Mouse (Mus musculus) MEL (cell line): ENCODE data around the gene Clstn3. TPM values are rescaled to one million over a fixed set of nuclear protein-coding genes. Genes with fewer than 3 reads are reported as not detected.

Experiments used
- DNase-seq: peaks from one replicate; pipeline ENCODE4 v3.0.0; 2011; ENCODE audit warnings: low read depth, low spot score
- H3K27ac ChIP-seq: 2 replicates; pipeline ENCODE4 v1.5.1; 2012; ENCODE audit warnings: low read depth, mild to moderate bottlenecking, control low read depth, low read length, moderate library complexity; ENCODE audit not compliant: control insufficient read depth
- H3K27me3 ChIP-seq, 2 experiments: fragments of 150-350 bp in 1 of 2; sonication (generic) in 1 of 2; 2 replicates each; pipeline ENCODE4 v1.6.1; 2012; ENCODE audit warnings: low read length in 2 of 2, mild to moderate bottlenecking in 2 of 2, improper control_type of control experiment in 1 of 2, moderate library complexity in 1 of 2; ENCODE audit not compliant: insufficient read depth in 2 of 2, control insufficient read depth in 1 of 2
- H3K36me3 ChIP-seq, 2 experiments: 2 replicates each; pipeline ENCODE4 v1.6.1; 2012 to 2014; ENCODE audit warnings: low read length in 2 of 2, improper control_type of control experiment in 1 of 2, inconsistent platforms in 1 of 2, mild to moderate bottlenecking in 1 of 2; ENCODE audit not compliant: insufficient read depth in 2 of 2, control insufficient read depth in 1 of 2
- H3K4me1 ChIP-seq, 2 experiments: fragments of 150-350 bp in 1 of 2; sonication (generic) in 1 of 2; 2 replicates each; pipeline ENCODE4 v1.6.1; 2012; ENCODE audit warnings: low read length in 2 of 2, improper control_type of control experiment in 1 of 2, mild to moderate bottlenecking in 1 of 2; ENCODE audit not compliant: insufficient read depth in 2 of 2, control insufficient read depth in 1 of 2
- H3K4me3 ChIP-seq, 2 experiments: fragments of 150-350 bp in 1 of 2; sonication (generic) in 1 of 2; 2 replicates each; pipeline ENCODE4 v1.5.1; 2012; ENCODE audit warnings: low read depth in 2 of 2, low read length in 2 of 2, mild to moderate bottlenecking in 2 of 2, moderate library complexity in 2 of 2, control low read depth in 1 of 2, improper control_type of control experiment in 1 of 2; ENCODE audit not compliant: control insufficient read depth in 1 of 2, insufficient read depth in 1 of 2
- H3K79me2 ChIP-seq: 2 replicates; pipeline ENCODE4 v1.6.1; 2012; ENCODE audit warnings: mild to moderate bottlenecking, low read length, moderate library complexity; ENCODE audit not compliant: control insufficient read depth, poor library complexity, insufficient read depth
- H3K9ac ChIP-seq: 2 replicates; pipeline ENCODE4 v1.6.1; 2012; ENCODE audit warnings: low read depth, mild to moderate bottlenecking, control low read depth, low read length, moderate library complexity; ENCODE audit not compliant: control insufficient read depth, poor library complexity, severe bottlenecking
- H3K9me3 ChIP-seq: fragments of 150-350 bp; sonication (generic); replicated peaks from 2 replicates; pipeline ENCODE4 v1.6.1; 2012; ENCODE audit warnings: mild to moderate bottlenecking, low read length, improper control_type of control experiment, moderate library complexity; ENCODE audit not compliant: insufficient read depth
- CHD1 ChIP-seq: IDR thresholded peaks from 2 replicates; pipeline ENCODE4 v1.6.1; 2012; ENCODE audit warnings: low read depth, mild to moderate bottlenecking, inconsistent platforms, low read length, improper control_type of control experiment
- CHD2 ChIP-seq: IDR thresholded peaks from 2 replicates; pipeline ENCODE4 v1.6.1; 2011; ENCODE audit warnings: low read length, improper control_type of control experiment
- EP300 ChIP-seq, 2 experiments: IDR thresholded peaks; 2 replicates each; pipeline ENCODE4 v1.6.1; 2011; ENCODE audit warnings: improper control_type of control experiment in 2 of 2, low read length in 2 of 2, low read depth in 1 of 2, mild to moderate bottlenecking in 1 of 2
- ETS1 ChIP-seq: IDR thresholded peaks from 2 replicates; pipeline ENCODE4 v1.6.1; 2012; ENCODE audit warnings: low read depth, mild to moderate bottlenecking, inconsistent platforms, low read length, improper control_type of control experiment, moderate library complexity
- GABPA ChIP-seq: IDR thresholded peaks from 2 replicates; pipeline ENCODE4 v1.6.1; 2012; ENCODE audit warnings: low read depth, mild to moderate bottlenecking, inconsistent platforms, low read length, improper control_type of control experiment, moderate library complexity
- GATA1 ChIP-seq: IDR thresholded peaks from 2 replicates; pipeline ENCODE4 v1.6.1; 2011; ENCODE audit warnings: low read depth, low read length, improper control_type of control experiment
- HCFC1 ChIP-seq: IDR thresholded peaks from 2 replicates; pipeline ENCODE4 v1.6.1; 2012; ENCODE audit warnings: low read depth, mild to moderate bottlenecking, inconsistent platforms, low read length, improper control_type of control experiment, moderate library complexity
- MAFK ChIP-seq: IDR thresholded peaks from 2 replicates; pipeline ENCODE4 v1.6.1; 2011; ENCODE audit warnings: low read depth, mild to moderate bottlenecking, low read length, improper control_type of control experiment, borderline replicate concordance
- MAX ChIP-seq: IDR thresholded peaks from 2 replicates; pipeline ENCODE4 v1.6.1; 2011; ENCODE audit warnings: low read length, improper control_type of control experiment
- MXI1 ChIP-seq: IDR thresholded peaks from 2 replicates; pipeline ENCODE4 v1.6.1; 2011; ENCODE audit warnings: mild to moderate bottlenecking, low read depth, low read length, improper control_type of control experiment
- POLR2A ChIP-seq, 2 experiments: IDR thresholded peaks; 2 replicates each; pipeline ENCODE4 v1.6.1; 2011 to 2012; ENCODE audit warnings: low read length in 2 of 2, mild to moderate bottlenecking in 2 of 2, control low read depth in 1 of 2, improper control_type of control experiment in 1 of 2, low read depth in 1 of 2, moderate library complexity in 1 of 2; ENCODE audit not compliant: control insufficient read depth in 1 of 2, insufficient read depth in 1 of 2, poor library complexity in 1 of 2
- RAD21 ChIP-seq: IDR thresholded peaks from 2 replicates; pipeline ENCODE4 v1.6.1; 2011; ENCODE audit warnings: mild to moderate bottlenecking, low read depth, low read length, improper control_type of control experiment
- RCOR1 ChIP-seq: IDR thresholded peaks from 2 replicates; pipeline ENCODE4 v1.6.1; 2012; ENCODE audit warnings: low read depth, mild to moderate bottlenecking, inconsistent platforms, low read length, improper control_type of control experiment
- SMC3 ChIP-seq: IDR thresholded peaks from 2 replicates; pipeline ENCODE4 v1.6.1; 2011; ENCODE audit warnings: low read depth, low read length, improper control_type of control experiment
- TAL1 ChIP-seq: IDR thresholded peaks from 2 replicates; pipeline ENCODE4 v1.6.1; 2012; ENCODE audit warnings: mild to moderate bottlenecking, inconsistent platforms, low read length, moderate library complexity, mixed read lengths
- TBP ChIP-seq: IDR thresholded peaks from 2 replicates; pipeline ENCODE4 v1.8.0; 2011; ENCODE audit warnings: low read depth, low read length, improper control_type of control experiment
- UBTF ChIP-seq: IDR thresholded peaks from 2 replicates; pipeline ENCODE4 v1.6.1; 2012; ENCODE audit warnings: low read depth, mild to moderate bottlenecking, inconsistent platforms, low read length, improper control_type of control experiment, moderate library complexity, borderline replicate concordance; ENCODE audit not compliant: insufficient read depth
- USF1 ChIP-seq: IDR thresholded peaks from 2 replicates; pipeline ENCODE4 v1.6.1; 2014; ENCODE audit warnings: low read depth, mild to moderate bottlenecking, inconsistent platforms, low read length, improper control_type of control experiment, moderate library complexity
- USF2 ChIP-seq, 2 experiments: IDR thresholded peaks; 2 replicates each; pipeline ENCODE4 v1.6.1; 2011 to 2012; ENCODE audit warnings: improper control_type of control experiment in 2 of 2, low read length in 2 of 2, borderline replicate concordance in 1 of 2, inconsistent platforms in 1 of 2, low read depth in 1 of 2, mild to moderate bottlenecking in 1 of 2; ENCODE audit not compliant: insufficient read depth in 1 of 2
- ZC3H11A ChIP-seq: IDR thresholded peaks from 2 replicates; pipeline ENCODE4 v1.6.1; 2012; ENCODE audit warnings: low read depth, mild to moderate bottlenecking, inconsistent platforms, low read length, improper control_type of control experiment
- ZNF384 ChIP-seq: IDR thresholded peaks from 2 replicates; pipeline ENCODE4 v1.6.1; 2012; ENCODE audit warnings: low read depth, mild to moderate bottlenecking, inconsistent platforms, low read length, improper control_type of control experiment
- polyA plus RNA-seq, 2 experiments: library from polyadenylated mRNA; stranded (reverse) in 1 of 2; unstranded in 1 of 2; fragments of >175 nt in 1 of 2; fragments of >200 nt in 1 of 2; gene quantifications; 2 replicates each; pipeline versions ENCODE4 v1.2.1 to v1.2.4; 2012; ENCODE audit warnings: low replicate concordance in 2 of 2, low read depth in 1 of 2; ENCODE audit not compliant: insufficient read length in 2 of 2, insufficient read depth in 1 of 2, missing spikeins in 1 of 2
- total RNA-seq: library from RNA; depleted of rRNA; stranded (reverse); fragments of 300-350 nt; gene quantifications from 2 replicates; pipeline ENCODE4 v1.2.3, GENCODE M21; 2012

The Clstn3 gene
- total and polyA plus RNA-seq, 3 experiments, result 51.3 to 59.8 TPM; not detected in 1

DNA sequence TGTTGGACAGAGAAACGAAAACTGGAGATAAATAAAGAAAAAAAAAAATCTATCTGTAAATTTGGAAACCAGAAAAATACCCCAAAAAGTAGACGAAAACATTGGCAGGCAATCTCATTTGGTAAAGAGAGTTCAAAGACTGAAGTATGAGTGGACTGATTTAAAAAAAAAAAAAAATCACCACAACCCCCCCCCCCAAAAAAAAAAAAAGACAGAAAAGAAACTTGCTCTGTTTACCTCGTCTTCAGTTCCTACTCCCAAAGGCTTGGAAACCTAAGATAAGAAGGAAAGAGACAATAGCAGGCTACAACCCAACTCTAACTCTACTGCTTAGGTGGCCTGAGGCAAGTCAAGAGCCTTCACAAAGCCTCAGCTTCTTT, 50.8 kb downstream of the Clstn3 start:
- H3K9me3 ChIP-seq, result no peaks in the 10 kb centered on the region
- H3K27ac ChIP-seq, result peak overlapping the region; percentile 62
- TF ChIP-seq TBP (0 out of 2 replicates have a peak, but pooled peaks have one; percentile 29), CHD1 (no peak), UBTF (0 out of 2 replicates have a peak, but pooled peaks have one; percentile 8), MAFK (no peak), ETS1 (no peak), USF2 (IDR thresholded peaks at IDR 0.05; ENCODE audit: borderline replicate concordance in 1 of 2, insufficient read depth in 1 of 2, low read depth in 1 of 2, low read length in 2 of 2) (no peak), GATA1 (0 out of 2 replicates have a peak, but pooled peaks have one; percentile 15), MAX (no peak), ZNF384 (peak; percentile 90)
- no peak for DNase-seq
- peak overlapping the region; percentile 76 for H3K9ac ChIP-seq
- H3K27me3 ChIP-seq, result no peaks in the 10 kb centered on the region
- H3K79me2 ChIP-seq, result peaks cover 13% of the 10 kb centered on the region
- peaks cover 0 to 6% of the 10 kb centered on the region in 2 experiments; a peak in 3 of 4 replicates for H3K4me1 ChIP-seq
- peaks cover 13 to 16% of the 10 kb centered on the region in 2 experiments for H3K36me3 ChIP-seq
- H3K4me3 ChIP-seq, result peak overlapping the region; percentile 76 to 93

DNA sequence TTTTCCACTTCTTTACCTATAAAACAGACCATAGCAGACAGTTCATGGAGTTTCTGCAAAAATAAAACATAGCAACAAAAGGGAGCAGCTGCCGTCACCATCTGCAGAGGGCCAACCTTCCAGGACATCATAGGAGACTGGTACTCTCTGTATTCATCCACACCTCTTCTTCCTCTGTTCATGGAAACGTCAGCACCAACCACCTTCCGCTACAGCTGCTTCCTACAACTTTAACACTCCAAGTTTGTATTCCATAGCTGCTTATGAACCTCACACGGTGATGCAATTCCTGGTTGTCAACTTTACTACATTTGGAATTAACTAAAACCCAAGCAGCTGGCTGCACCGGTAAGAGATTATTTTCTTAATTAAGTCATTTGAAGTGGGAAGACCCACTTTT, 56.2 kb downstream of the Clstn3 start:
- Histone ChIP-seq H3K4me3 (no peak overlapping the region), H3K9me3 (no peaks in the 10 kb centered on the region), H3K36me3 (peaks cover 13 to 24% of the 10 kb centered on the region in 2 experiments), H3K4me1 (peaks cover 0 to 4% of the 10 kb centered on the region in 2 experiments; a peak in 3 of 4 replicates), H3K27me3 (no peaks in the 10 kb centered on the region), H3K79me2 (peaks cover 2% of the 10 kb centered on the region; the same call in 1 of the 2 replicates), H3K27ac (no peak overlapping the region), H3K9ac (no peak overlapping the region)
- DNase-seq, result no peak
- no peak for TF ChIP-seq RCOR1
- no peak for TF ChIP-seq ZNF384
- no peak for TF ChIP-seq MAX
- TF ChIP-seq POLR2A (IDR thresholded peaks at IDR 0.05; ENCODE audit: control insufficient read depth in 1 of 2, insufficient read depth in 1 of 2, low read depth in 1 of 2, low read length in 2 of 2, poor library complexity in 1 of 2), result no peak
- TF ChIP-seq RAD21, result no peak
- TF ChIP-seq GATA1, result no peak
- no peak for TF ChIP-seq EP300 (IDR thresholded peaks at IDR 0.05; ENCODE audit: low read depth in 1 of 2, low read length in 2 of 2)
- TF ChIP-seq HCFC1, result no peak
- no peak for TF ChIP-seq MXI1
- TF ChIP-seq CHD2, result no peak
- TF ChIP-seq ZC3H11A, result no peak
- TF ChIP-seq USF1, result no peak
- TF ChIP-seq GABPA, result no peak
- TF ChIP-seq TAL1, result no peak
- no peak for TF ChIP-seq SMC3
